Mouse (Mus musculus) kidney, adult 2 months (tissue): ENCODE measurements around the gene Otub2. TPM values are rescaled to one million over a fixed set of nuclear protein-coding genes. Genes with fewer than 3 reads are reported as not detected.

ENCODE experiments used
- DNase-seq: peaks from one replicate; pipeline ENCODE4 v3.0.0; 2021
- H3K27ac ChIP-seq: fragments of 200-500 bp; 2 replicates; pipeline ENCODE4 v1.5.1; 2012; ENCODE audit warnings: low read depth, low read length, control low read depth, inconsistent platforms; ENCODE audit not compliant: insufficient read depth
- H3K27me3 ChIP-seq: fragments of 200-500 bp; replicated peaks from 2 replicates; pipeline ENCODE4 v1.6.1; 2012; ENCODE audit warnings: mild to moderate bottlenecking, moderate library complexity, low read length, inconsistent platforms; ENCODE audit not compliant: control insufficient read depth, insufficient read depth
- H3K36me3 ChIP-seq: fragments of 200-500 bp; 2 replicates; pipeline ENCODE4 v1.6.1; 2012; ENCODE audit warnings: mild to moderate bottlenecking, moderate library complexity, low read length, inconsistent platforms; ENCODE audit not compliant: control insufficient read depth, insufficient read depth
- H3K4me1 ChIP-seq: fragments of 200-500 bp; 2 replicates; pipeline ENCODE4 v1.6.1; 2011; ENCODE audit warnings: low read length; ENCODE audit not compliant: control insufficient read depth, insufficient read depth
- H3K4me3 ChIP-seq: fragments of 200-500 bp; 2 replicates; pipeline ENCODE4 v1.5.1; 2011; ENCODE audit warnings: mild to moderate bottlenecking, low read depth, low read length, control low read depth; ENCODE audit not compliant: insufficient read depth
- CTCF ChIP-seq: fragments of 200-500 bp; conservative IDR thresholded peaks from 2 replicates; pipeline ENCODE4 v1.5.1; 2011; ENCODE audit warnings: low read depth, mild to moderate bottlenecking, control low read depth, low read length, moderate library complexity, mixed read lengths; ENCODE audit not compliant: insufficient read depth, insufficient read length
- POLR2A ChIP-seq: fragments of 200-500 bp; IDR thresholded peaks from one replicate; pipeline ENCODE4 v1.6.1; 2011; ENCODE audit warnings: low read depth, low read length, control low read depth
- WGBS: fragments of 180-500 bp; shearing (Covaris S2); methylation state at CpG from one replicate; pipeline ENCODE4 v1.1.7; 2018; 5-methylcytosine and 5-hydroxymethylcytosine counted together
- polyA plus RNA-seq: library from polyadenylated mRNA; depleted of rRNA; stranded (reverse); fragments of >200 nt; gene quantifications from 2 replicates; pipeline ENCODE4 v1.2.3, GENCODE M21; 2012

Otub2 gene
- polyA plus RNA-seq, 1 experiment: 3.9 TPM

- TF ChIP-seq CTCF: no peak
- no peak for TF ChIP-seq POLR2A
- no peaks in the 10 kb centered on the region for H3K36me3 ChIP-seq
- 81% methylated on average over 7 of the region's 7 CpGs for WGBS
- no peaks in the 10 kb centered on the region for H3K27me3 ChIP-seq
- H3K4me3 ChIP-seq: no peak overlapping the region
- DNase-seq: no peak
- H3K27ac ChIP-seq: no peak overlapping the region
- H3K4me1 ChIP-seq: peaks cover 10% of the 10 kb centered on the region
Measured at GRCm38 (mm10) chr12:103391098-103391497, 2.6 kb downstream of the Otub2 start.

GRCm38 (mm10) chr12:103393528-103393927 is 5.0 kb downstream of the Otub2 start:
- Histone ChIP-seq H3K27me3 (no peaks in the 10 kb centered on the region), H3K27ac (no peak overlapping the region), H3K4me1 (peaks cover 10% of the 10 kb centered on the region), H3K4me3 (no peak overlapping the region), H3K36me3 (no peaks in the 10 kb centered on the region)
- DNase-seq: no peak
- WGBS: 71% methylated on average over 6 of the region's 6 CpGs
- TF ChIP-seq CTCF (no peak), POLR2A (no peak)

GRCm38 (mm10) chr12:103395486-103396275 is 7.2 kb downstream of the Otub2 start:
- WGBS: 31% methylated on average over 12 of the region's 12 CpGs
- peak overlapping the region; percentile 4; the same call in 1 of the 2 replicates for H3K27ac ChIP-seq
- no peaks in the 10 kb centered on the region for H3K27me3 ChIP-seq
- no peak for TF ChIP-seq POLR2A
- TF ChIP-seq CTCF: no peak
- peaks cover 7% of the 10 kb centered on the region for H3K4me1 ChIP-seq
- H3K36me3 ChIP-seq: no peaks in the 10 kb centered on the region
- DNase-seq: peak; percentile 84
- H3K4me3 ChIP-seq: no peak overlapping the region

- no peak for DNase-seq
- 83% methylated on average over 7 of the region's 7 CpGs for WGBS
Measured at GRCm38 (mm10) chr12:103396751-103397150, 8.3 kb downstream of the Otub2 start.

GRCm38 (mm10) chr12:103404131-103404530 is 15.6 kb downstream of the Otub2 start:
- Histone ChIP-seq H3K36me3 (no peaks in the 10 kb centered on the region), H3K4me1 (no peaks in the 10 kb centered on the region), H3K27me3 (no peaks in the 10 kb centered on the region), H3K27ac (no peak overlapping the region), H3K4me3 (no peak overlapping the region)
- no peak for TF ChIP-seq POLR2A
- DNase-seq: no peak
- WGBS: 83% methylated on average over 18 of the region's 18 CpGs

More at GRCm38 (mm10) chr12:103396751-103397150, 8.3 kb downstream of the Otub2 start:
- Histone ChIP-seq H3K4me3 (no peak overlapping the region), H3K36me3 (no peaks in the 10 kb centered on the region), H3K27me3 (no peaks in the 10 kb centered on the region), H3K27ac (no peak overlapping the region), H3K4me1 (peaks cover 7% of the 10 kb centered on the region)
- no peak for TF ChIP-seq CTCF
- TF ChIP-seq POLR2A: no peak

- H3K36me3 ChIP-seq: 0 out of 2 replicates have a peak, but pooled peaks cover 2% of the 10 kb centered on the region
- H3K4me3 ChIP-seq: no peak within 1 kb of the TSS
- WGBS: 87% methylated on average over 4 of the region's 4 CpGs
- TF ChIP-seq CTCF (no peak), POLR2A (no peak)
- H3K27me3 ChIP-seq: no peaks in the 10 kb centered on the region
- no peak for DNase-seq
- no peak within 1 kb of the TSS for H3K27ac ChIP-seq
- H3K4me1 ChIP-seq: no peaks in the 10 kb centered on the region
Measured at GRCm38 (mm10) chr12:103407720-103408119, 19.2 kb downstream of the Otub2 start, which contains the start of gene 9330161L09Rik. TSS of gene 9330161L09Rik (minus strand) at chr12:103407820.

- WGBS: 90% methylated on average over 10 of the region's 10 CpGs
- no peak overlapping the region for H3K27ac ChIP-seq
- no peaks in the 10 kb centered on the region for H3K27me3 ChIP-seq
- TF ChIP-seq CTCF (no peak), POLR2A (no peak)
- no peaks in the 10 kb centered on the region for H3K4me1 ChIP-seq
- no peak overlapping the region for H3K4me3 ChIP-seq
- DNase-seq: no peak
- H3K36me3 ChIP-seq: 0 out of 2 replicates have a peak, but pooled peaks cover 2% of the 10 kb centered on the region
Measured at GRCm38 (mm10) chr12:103408144-103408543, 19.7 kb downstream of the Otub2 start.
